Mouse (Mus musculus): ENCODE measurements around the gene Ccdc47. TPM values are rescaled to one million over a fixed set of nuclear protein-coding genes. Genes with fewer than 3 reads are reported as not detected.

Gene Ccdc47
- polyA plus RNA-seq, 1 experiment from 2014 or later = 87.3 TPM

- Histone ChIP-seq H3K27me3 (no peaks in the 10 kb centered on the region), H3K36me3 (peaks cover 15% of the 10 kb centered on the region), H3K4me1 (replicated peaks) (peaks cover 16% of the 10 kb centered on the region), H3K9me3 (replicated peaks) (no peaks in the 10 kb centered on the region), H3K4me2 (no peak overlapping the region), H3K9ac (no peak overlapping the region), H3K4me3 (no peak overlapping the region), H3K27ac (peak overlapping the region; percentile 25)
- ATAC-seq (replicated peaks; ENCODE audit: insufficient number of reproducible peaks, insufficient read depth, low FRiP score, low read depth) = no peak
Observed at GRCm38 (mm10) chr11:106195341-106195740, 20.8 kb downstream of the Ccdc47 start.

- no peak overlapping the region for H3K4me2 ChIP-seq
- H3K27ac ChIP-seq = peak overlapping the region; percentile 25
- no peaks in the 10 kb centered on the region for H3K27me3 ChIP-seq
- H3K4me1 ChIP-seq (replicated peaks) = peaks cover 16% of the 10 kb centered on the region
- ATAC-seq (replicated peaks; ENCODE audit: insufficient number of reproducible peaks, insufficient read depth, low FRiP score, low read depth) = no peak
- no peaks in the 10 kb centered on the region for H3K9me3 ChIP-seq (replicated peaks)
- no peak overlapping the region for H3K4me3 ChIP-seq
- peaks cover 15% of the 10 kb centered on the region for H3K36me3 ChIP-seq
- no peak overlapping the region for H3K9ac ChIP-seq
- WGBS = 87% methylated on average over 7 of the region's 7 CpGs
Observed at GRCm38 (mm10) chr11:106194891-106195290, 21.3 kb downstream of the Ccdc47 start.

GRCm38 (mm10) chr11:106194155-106194541 lies 22.0 kb downstream of the Ccdc47 start:
- H3K4me2 ChIP-seq = peak overlapping the region; percentile 79
- peaks cover 15% of the 10 kb centered on the region for H3K36me3 ChIP-seq
- peak overlapping the region; percentile 84 for H3K27ac ChIP-seq
- H3K4me3 ChIP-seq = peak overlapping the region; percentile 93
- no peaks in the 10 kb centered on the region for H3K27me3 ChIP-seq
- H3K9ac ChIP-seq = peak overlapping the region; percentile 73
- ATAC-seq (replicated peaks; ENCODE audit: insufficient number of reproducible peaks, insufficient read depth, low FRiP score, low read depth) = no peak
- 33% methylated on average over 3 of the region's 3 CpGs for WGBS
- H3K9me3 ChIP-seq (replicated peaks) = no peaks in the 10 kb centered on the region
- H3K4me1 ChIP-seq (replicated peaks) = peaks cover 16% of the 10 kb centered on the region

GRCm38 (mm10) chr11:106193371-106194154 lies 22.6 kb downstream of the Ccdc47 start:
- peak overlapping the region; percentile 93 for H3K4me3 ChIP-seq
- H3K27ac ChIP-seq = peak overlapping the region; percentile 90
- H3K4me1 ChIP-seq (replicated peaks) = peaks cover 16% of the 10 kb centered on the region
- H3K36me3 ChIP-seq = peaks cover 14% of the 10 kb centered on the region
- no peaks in the 10 kb centered on the region for H3K9me3 ChIP-seq (replicated peaks)
- ATAC-seq (replicated peaks; ENCODE audit: insufficient number of reproducible peaks, insufficient read depth, low FRiP score, low read depth) = peak; percentile 98
- H3K4me2 ChIP-seq = peak overlapping the region; percentile 79
- WGBS = 0% methylated on average over 44 of the region's 44 CpGs
- H3K9ac ChIP-seq = peak overlapping the region; percentile 85
- H3K27me3 ChIP-seq = no peaks in the 10 kb centered on the region

- 8% methylated on average over 19 of the region's 19 CpGs for WGBS
- Histone ChIP-seq H3K4me2 (peak overlapping the region; percentile 79), H3K9me3 (replicated peaks) (no peaks in the 10 kb centered on the region), H3K9ac (peak overlapping the region; percentile 85), H3K27ac (peak overlapping the region; percentile 90), H3K4me1 (replicated peaks) (peaks cover 16% of the 10 kb centered on the region), H3K36me3 (peaks cover 7% of the 10 kb centered on the region), H3K4me3 (peak overlapping the region; percentile 93), H3K27me3 (no peaks in the 10 kb centered on the region)
- no peak for ATAC-seq (replicated peaks; ENCODE audit: insufficient number of reproducible peaks, insufficient read depth, low FRiP score, low read depth)
Observed at GRCm38 (mm10) chr11:106192657-106193370, 23.3 kb downstream of the Ccdc47 start.

GRCm38 (mm10) chr11:106192241-106192640 lies 23.9 kb downstream of the Ccdc47 start:
- H3K36me3 ChIP-seq = 0 out of 2 replicates have a peak, but pooled peaks cover 3% of the 10 kb centered on the region
- H3K9ac ChIP-seq = no peak overlapping the region
- peaks cover 16% of the 10 kb centered on the region for H3K4me1 ChIP-seq (replicated peaks)
- peak overlapping the region; percentile 93 for H3K4me3 ChIP-seq
- no peaks in the 10 kb centered on the region for H3K9me3 ChIP-seq (replicated peaks)
- no peak overlapping the region for H3K27ac ChIP-seq
- H3K4me2 ChIP-seq = peak overlapping the region; percentile 79
- no peak for ATAC-seq (replicated peaks; ENCODE audit: insufficient number of reproducible peaks, insufficient read depth, low FRiP score, low read depth)
- WGBS = 63% methylated on average over 5 of the region's 5 CpGs
- no peaks in the 10 kb centered on the region for H3K27me3 ChIP-seq

- H3K27ac ChIP-seq = no peak overlapping the region
- H3K9me3 ChIP-seq (replicated peaks) = no peaks in the 10 kb centered on the region
- H3K36me3 ChIP-seq = no peaks in the 10 kb centered on the region
- H3K27me3 ChIP-seq = no peaks in the 10 kb centered on the region
- no peak for ATAC-seq (replicated peaks; ENCODE audit: insufficient number of reproducible peaks, insufficient read depth, low FRiP score, low read depth)
- H3K4me2 ChIP-seq = no peak overlapping the region
- H3K4me3 ChIP-seq = no peak overlapping the region
- peaks cover 16% of the 10 kb centered on the region for H3K4me1 ChIP-seq (replicated peaks)
- no peak overlapping the region for H3K9ac ChIP-seq
- WGBS = 96% methylated on average over 3 of the region's 3 CpGs
Observed at GRCm38 (mm10) chr11:106191716-106192115, 24.4 kb downstream of the Ccdc47 start.

- H3K4me2 ChIP-seq = no peak overlapping the region
- H3K4me1 ChIP-seq (replicated peaks) = peaks cover 5% of the 10 kb centered on the region
- no peak overlapping the region for H3K9ac ChIP-seq
- peaks cover 5% of the 10 kb centered on the region; the same call in 1 of the 2 replicates for H3K36me3 ChIP-seq
- no peaks in the 10 kb centered on the region for H3K9me3 ChIP-seq (replicated peaks)
- WGBS = 92% methylated on average over 4 of the region's 4 CpGs
- no peaks in the 10 kb centered on the region for H3K27me3 ChIP-seq
- no peak for ATAC-seq (replicated peaks; ENCODE audit: insufficient number of reproducible peaks, insufficient read depth, low FRiP score, low read depth)
- no peak overlapping the region for H3K27ac ChIP-seq
- no peak overlapping the region for H3K4me3 ChIP-seq
Observed at GRCm38 (mm10) chr11:106187326-106187725, 28.8 kb downstream of the Ccdc47 start.

GRCm38 (mm10) chr11:106180449-106180801 lies 35.7 kb downstream of the Ccdc47 start:
- 87% methylated on average over 2 of the region's 2 CpGs for WGBS
- no peak overlapping the region for H3K9ac ChIP-seq
- H3K9me3 ChIP-seq (replicated peaks) = no peaks in the 10 kb centered on the region
- H3K27me3 ChIP-seq = no peaks in the 10 kb centered on the region
- H3K36me3 ChIP-seq = peaks cover 6% of the 10 kb centered on the region; the same call in 1 of the 2 replicates
- ATAC-seq (replicated peaks; ENCODE audit: insufficient number of reproducible peaks, insufficient read depth, low FRiP score, low read depth) = no peak
- no peaks in the 10 kb centered on the region for H3K4me1 ChIP-seq (replicated peaks)
- H3K4me3 ChIP-seq = no peak overlapping the region
- no peak overlapping the region for H3K4me2 ChIP-seq
- no peak overlapping the region for H3K27ac ChIP-seq

GRCm38 (mm10) chr11:106179711-106180448 lies 36.3 kb downstream of the Ccdc47 start:
- H3K9ac ChIP-seq = no peak overlapping the region
- no peaks in the 10 kb centered on the region for H3K27me3 ChIP-seq
- no peak for ATAC-seq (replicated peaks; ENCODE audit: insufficient number of reproducible peaks, insufficient read depth, low FRiP score, low read depth)
- no peak overlapping the region for H3K4me2 ChIP-seq
- WGBS = 71% methylated on average over 7 of the region's 7 CpGs
- no peak overlapping the region for H3K4me3 ChIP-seq
- no peaks in the 10 kb centered on the region for H3K4me1 ChIP-seq (replicated peaks)
- no peak overlapping the region for H3K27ac ChIP-seq
- H3K9me3 ChIP-seq (replicated peaks) = no peaks in the 10 kb centered on the region
- peaks cover 6% of the 10 kb centered on the region; the same call in 1 of the 2 replicates for H3K36me3 ChIP-seq
